Mouse (Mus musculus) limb, embryonic 10.5 days (tissue): Measurements from ENCODE around the gene Tenm1. TPM values are rescaled to one million over a fixed set of nuclear protein-coding genes. Genes with fewer than 3 reads are reported as not detected.

Experiments used
- DNase-seq: peaks from one replicate; pipeline ENCODE4 v3.0.0-alpha.2; 2017; ENCODE audit warnings: low spot score
- H3K27ac ChIP-seq: fragments of 300-500 bp; sonication (generic); 2 replicates; pipeline ENCODE4 v1.5.1; 2016; ENCODE audit warnings: mild to moderate bottlenecking
- H3K27me3 ChIP-seq: fragments of 300-500 bp; sonication (generic); 2 replicates; pipeline ENCODE4 v1.6.1; 2016; ENCODE audit warnings: low read depth, mild to moderate bottlenecking; ENCODE audit not compliant: poor library complexity, severe bottlenecking
- H3K36me3 ChIP-seq: fragments of 300-500 bp; sonication (generic); 2 replicates; pipeline ENCODE4 v1.6.1; 2016; ENCODE audit warnings: mild to moderate bottlenecking, moderate library complexity
- H3K4me1 ChIP-seq: fragments of 300-500 bp; sonication (generic); 2 replicates; pipeline ENCODE4 v1.6.1; 2016
- H3K4me3 ChIP-seq: fragments of 300-500 bp; sonication (generic); 2 replicates; pipeline ENCODE4 v1.5.1; 2016; ENCODE audit warnings: mild to moderate bottlenecking, moderate library complexity
- H3K9me3 ChIP-seq: fragments of 300-500 bp; sonication (generic); replicated peaks from 2 replicates; pipeline ENCODE4 v1.6.1; 2016; ENCODE audit warnings: mild to moderate bottlenecking
- WGBS: fragments of 180-500 bp; shearing (Covaris S2); methylation state at CpG from one replicate; pipeline ENCODE4 v1.1.7; 2016; 5-methylcytosine and 5-hydroxymethylcytosine counted together
- polyA plus RNA-seq: library from polyadenylated mRNA; unstranded; fragments of >200 nt; fragmentation: Nextera tagmentation; extraction: Ambion mirVana; gene quantifications from 2 replicates; pipeline ENCODE4 v1.2.1, GENCODE M21; 2016

The Tenm1 gene
- 0.15 and 0.21 TPM in 2 replicates for polyA plus RNA-seq

DNA sequence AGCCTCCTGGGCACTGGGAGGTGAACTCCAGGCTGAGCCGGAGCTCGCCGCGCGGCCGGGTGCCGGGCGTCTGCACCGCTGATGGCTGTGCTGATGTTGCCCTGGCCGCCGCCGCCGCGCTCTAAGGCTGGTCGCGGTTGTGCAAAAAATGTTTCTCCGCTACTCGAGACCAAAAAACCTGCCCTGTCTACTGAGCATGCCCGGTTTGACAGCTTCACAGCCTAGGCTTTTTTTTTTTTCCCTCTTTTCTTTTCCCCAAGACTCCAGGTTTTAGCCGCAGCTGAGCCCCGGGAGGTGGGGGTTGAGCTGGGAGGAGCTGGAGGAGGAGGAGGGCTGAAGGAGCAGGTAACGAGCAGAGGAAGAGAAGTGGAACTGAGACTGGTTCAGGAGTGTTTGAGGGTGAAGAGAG is at the start of gene Tenm1:
Gene Tenm1 (minus strand): TSS at position 272 of the 409 bp plus-strand sequence.
- Histone ChIP-seq H3K4me3 (peak within 1 kb of the TSS; percentile 43), H3K9me3 (no peaks in the 10 kb centered on the region), H3K4me1 (no peaks in the 10 kb centered on the region), H3K27ac (no peak within 1 kb of the TSS), H3K27me3 (peaks cover 41% of the 10 kb centered on the region), H3K36me3 (no peaks in the 10 kb centered on the region)
- peak; percentile 39 for DNase-seq
- WGBS: 16% methylated on average over 22 of the region's 22 CpGs

DNA sequence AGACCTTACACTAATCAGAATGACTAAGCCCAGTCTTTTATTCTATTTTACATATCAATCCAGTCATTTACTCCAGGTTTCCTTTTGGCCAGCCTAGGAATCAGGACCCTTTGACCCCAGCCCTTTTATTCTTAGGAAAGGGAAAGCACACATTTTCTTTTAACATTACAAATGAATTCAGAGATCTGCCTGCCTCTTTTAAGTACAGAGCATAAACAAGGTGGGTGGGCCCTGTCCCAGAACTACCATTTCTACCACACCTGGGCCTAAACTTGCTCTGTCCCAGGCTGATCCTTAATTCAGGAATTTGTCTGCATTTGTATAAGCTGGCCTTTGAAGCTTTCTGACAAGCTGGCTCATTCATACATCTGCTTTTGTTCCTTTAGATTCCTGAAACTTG is 38.4 kb upstream of the Tenm1 start:
- Histone ChIP-seq H3K4me1 (no peaks in the 10 kb centered on the region), H3K36me3 (no peaks in the 10 kb centered on the region), H3K4me3 (no peak overlapping the region), H3K9me3 (no peaks in the 10 kb centered on the region), H3K27me3 (no peaks in the 10 kb centered on the region), H3K27ac (no peak overlapping the region)
- no peak for DNase-seq

DNA sequence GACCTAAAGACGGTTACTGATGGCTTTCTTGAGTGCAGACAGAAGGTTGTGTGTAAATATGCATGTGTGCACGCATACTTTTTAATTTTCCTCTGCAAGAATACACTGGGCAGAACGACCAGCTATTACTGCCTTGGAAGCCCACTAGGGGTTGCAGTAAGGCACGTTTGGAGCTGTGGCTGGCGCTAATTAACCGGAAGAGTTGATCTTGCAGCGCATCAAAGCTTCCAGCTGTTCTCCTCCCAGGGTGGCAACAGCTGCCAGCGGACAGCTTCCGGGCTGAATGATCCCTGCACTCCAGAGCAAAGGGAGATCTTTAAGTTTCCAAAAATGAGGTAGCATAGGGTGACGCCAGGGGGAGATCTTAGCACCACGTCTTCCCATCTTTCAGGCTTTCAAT is 1.7 kb upstream of the Tenm1 start:
- DNase-seq: peak; percentile 36
- Histone ChIP-seq H3K36me3 (no peaks in the 10 kb centered on the region), H3K9me3 (no peaks in the 10 kb centered on the region), H3K4me1 (no peaks in the 10 kb centered on the region), H3K27me3 (peaks cover 41% of the 10 kb centered on the region), H3K27ac (no peak overlapping the region), H3K4me3 (peak overlapping the region; percentile 43)
- 9% methylated on average over 11 of the region's 11 CpGs for whole genome bisulfite sequencing

DNA sequence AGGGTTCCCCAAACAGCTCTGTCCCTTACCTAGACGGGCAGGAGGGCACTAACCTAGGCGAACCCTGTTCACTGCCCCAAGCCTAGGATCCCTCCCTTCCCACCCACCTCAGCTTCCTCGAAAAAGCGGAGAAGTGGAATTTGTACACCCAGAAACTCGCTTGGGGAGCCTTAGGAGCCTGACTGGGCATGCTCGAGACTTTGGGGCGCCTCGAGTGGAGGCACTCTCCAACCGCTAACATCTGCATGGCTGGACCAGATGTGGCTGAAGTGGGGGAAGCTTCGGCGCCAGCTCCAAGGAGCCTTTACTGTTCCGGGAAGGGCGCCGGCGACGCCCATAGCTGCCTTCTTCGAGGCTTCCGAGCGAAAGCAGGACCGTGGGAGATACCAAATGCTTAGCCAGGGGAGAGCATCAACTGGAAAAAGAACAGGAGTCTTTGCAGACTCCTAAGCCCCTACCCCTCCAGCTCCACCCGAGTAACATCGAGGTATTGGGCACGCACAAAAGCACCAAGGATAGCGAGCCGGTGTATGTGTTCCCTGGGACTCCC is 1.1 kb upstream of the Tenm1 start:
- 16% methylated on average over 25 of the region's 25 CpGs for WGBS
- Histone ChIP-seq H3K9me3 (no peaks in the 10 kb centered on the region), H3K36me3 (no peaks in the 10 kb centered on the region), H3K27ac (no peak overlapping the region), H3K27me3 (peaks cover 41% of the 10 kb centered on the region), H3K4me3 (peak overlapping the region; percentile 43), H3K4me1 (no peaks in the 10 kb centered on the region)
- peak; percentile 42 for DNase-seq

DNA sequence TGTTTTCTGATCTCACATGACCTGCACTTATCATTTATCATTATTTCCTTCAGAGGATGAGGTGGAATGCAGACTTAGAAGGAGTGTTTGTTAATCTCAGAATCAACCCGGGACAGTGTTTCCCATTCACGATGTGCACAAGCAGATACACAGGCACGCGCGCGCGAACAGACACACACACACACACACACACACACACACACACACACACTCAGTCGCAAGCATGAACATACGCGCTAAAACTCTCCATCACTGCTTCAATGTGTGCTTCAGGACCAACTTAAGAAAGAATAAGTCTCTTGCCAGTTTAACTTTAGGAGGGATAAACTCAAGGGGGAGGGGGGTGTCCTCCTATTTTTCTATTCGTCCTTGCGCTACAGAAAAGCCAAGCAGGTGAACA is 411 bp upstream of the Tenm1 start:
- H3K27ac ChIP-seq: no peak overlapping the region
- DNase-seq: peak; percentile 28
- H3K27me3 ChIP-seq: peaks cover 41% of the 10 kb centered on the region
- H3K36me3 ChIP-seq: no peaks in the 10 kb centered on the region
- WGBS: 8% methylated on average over 12 of the region's 12 CpGs
- no peaks in the 10 kb centered on the region for H3K4me1 ChIP-seq
- H3K9me3 ChIP-seq: no peaks in the 10 kb centered on the region
- H3K4me3 ChIP-seq: peak overlapping the region; percentile 43

DNA sequence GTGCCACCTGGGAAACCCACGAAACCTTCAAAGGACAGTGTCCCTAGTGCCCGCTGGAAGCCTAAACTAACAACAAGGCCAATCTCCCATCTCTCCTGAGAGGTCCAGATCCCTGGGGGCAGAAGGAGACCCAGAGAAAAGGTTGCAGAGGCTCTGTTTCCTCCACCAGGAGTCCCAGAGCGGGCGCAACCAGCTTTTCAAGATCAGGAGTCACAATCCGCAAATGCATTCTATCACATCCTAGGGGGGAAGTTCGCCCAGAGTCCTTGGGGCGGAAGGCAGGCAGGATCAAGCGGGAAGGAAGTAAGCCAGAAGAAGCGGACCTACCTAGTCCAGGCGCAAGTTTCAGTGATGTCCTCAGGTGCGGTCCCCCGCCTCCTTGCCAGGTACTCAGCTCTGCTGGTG is 963 bp downstream of the Tenm1 start:
- H3K9me3 ChIP-seq: no peaks in the 10 kb centered on the region
- H3K4me3 ChIP-seq: peak overlapping the region; percentile 43
- H3K4me1 ChIP-seq: no peaks in the 10 kb centered on the region
- WGBS: 8% methylated on average over 12 of the region's 12 CpGs
- peaks cover 41% of the 10 kb centered on the region for H3K27me3 ChIP-seq
- no peak overlapping the region for H3K27ac ChIP-seq
- no peaks in the 10 kb centered on the region for H3K36me3 ChIP-seq
- peak; percentile 32 for DNase-seq

DNA sequence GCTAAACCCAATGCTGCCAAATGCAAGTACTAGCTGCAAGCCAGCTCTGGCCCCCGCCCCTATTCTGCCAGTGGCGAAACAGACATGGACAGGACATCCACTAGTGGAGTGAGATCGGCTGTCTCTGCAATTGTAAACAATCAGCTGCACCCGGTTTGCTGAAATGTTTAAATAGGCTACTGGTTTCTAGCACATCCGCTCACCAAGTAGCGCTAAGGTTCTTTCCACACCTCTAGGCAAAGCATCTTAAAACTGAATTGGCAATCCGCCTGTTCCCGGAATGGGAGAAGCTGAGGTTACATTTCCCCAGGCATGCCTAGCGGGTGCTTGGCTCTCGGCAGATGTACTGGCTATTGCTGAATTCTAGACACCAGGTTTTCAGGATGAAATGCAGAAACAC is 1.8 kb downstream of the Tenm1 start:
- 19% methylated on average over 10 of the region's 10 CpGs for WGBS
- Histone ChIP-seq H3K4me3 (no peak overlapping the region), H3K4me1 (no peaks in the 10 kb centered on the region), H3K36me3 (no peaks in the 10 kb centered on the region), H3K27ac (no peak overlapping the region), H3K9me3 (no peaks in the 10 kb centered on the region), H3K27me3 (peaks cover 41% of the 10 kb centered on the region)
- peak; percentile 25 for DNase-seq

DNA sequence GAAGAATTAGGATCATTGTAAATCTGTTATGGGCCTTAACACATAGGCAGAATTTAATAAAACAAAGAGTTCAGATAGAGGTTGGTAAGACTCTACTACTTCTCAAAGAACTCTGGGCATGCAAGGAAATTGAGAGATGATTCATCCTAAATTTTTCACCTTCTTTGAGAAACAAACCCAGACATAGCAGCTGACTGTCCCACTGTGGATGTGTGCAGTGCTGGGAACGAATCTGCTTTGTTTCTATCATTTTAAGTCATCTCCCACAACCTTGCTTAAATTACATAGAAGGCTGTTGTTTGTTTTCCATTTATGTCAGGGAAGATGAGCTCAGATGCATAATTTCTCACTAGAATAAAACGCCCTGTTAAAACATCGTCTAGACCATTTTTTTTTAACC is 31.0 kb downstream of the Tenm1 start:
- WGBS: 87% methylated on average over 3 of the region's 3 CpGs
- no peaks in the 10 kb centered on the region for H3K9me3 ChIP-seq
- no peaks in the 10 kb centered on the region for H3K27me3 ChIP-seq
- H3K27ac ChIP-seq: no peak overlapping the region
- no peaks in the 10 kb centered on the region for H3K36me3 ChIP-seq
- no peaks in the 10 kb centered on the region for H3K4me1 ChIP-seq
- no peak for DNase-seq
- no peak overlapping the region for H3K4me3 ChIP-seq

DNA sequence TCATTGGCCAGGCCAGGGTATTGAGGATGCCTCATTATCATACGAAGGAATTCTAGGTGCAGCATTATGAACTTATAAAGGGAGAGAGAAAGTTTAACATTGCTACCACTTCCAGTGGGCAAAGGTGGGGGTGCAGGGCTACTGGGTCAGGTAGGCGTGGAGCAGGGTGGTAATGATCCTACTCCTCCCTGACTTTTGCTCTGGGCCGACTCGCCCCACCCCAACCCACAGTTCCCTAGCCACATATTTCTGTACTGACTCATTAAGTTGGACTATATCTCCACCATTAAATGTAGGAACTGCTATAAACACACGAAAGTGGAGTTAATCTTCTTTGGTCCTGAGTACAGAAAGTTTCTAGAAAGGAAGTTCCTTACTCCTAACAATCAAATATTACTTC is 40.8 kb downstream of the Tenm1 start:
- H3K4me3 ChIP-seq: no peak overlapping the region
- no peak for DNase-seq
- no peak overlapping the region for H3K27ac ChIP-seq
- H3K27me3 ChIP-seq: no peaks in the 10 kb centered on the region
- no peaks in the 10 kb centered on the region for H3K9me3 ChIP-seq
- 86% methylated on average over 5 of the region's 5 CpGs for WGBS
- no peaks in the 10 kb centered on the region for H3K4me1 ChIP-seq
- H3K36me3 ChIP-seq: no peaks in the 10 kb centered on the region

DNA sequence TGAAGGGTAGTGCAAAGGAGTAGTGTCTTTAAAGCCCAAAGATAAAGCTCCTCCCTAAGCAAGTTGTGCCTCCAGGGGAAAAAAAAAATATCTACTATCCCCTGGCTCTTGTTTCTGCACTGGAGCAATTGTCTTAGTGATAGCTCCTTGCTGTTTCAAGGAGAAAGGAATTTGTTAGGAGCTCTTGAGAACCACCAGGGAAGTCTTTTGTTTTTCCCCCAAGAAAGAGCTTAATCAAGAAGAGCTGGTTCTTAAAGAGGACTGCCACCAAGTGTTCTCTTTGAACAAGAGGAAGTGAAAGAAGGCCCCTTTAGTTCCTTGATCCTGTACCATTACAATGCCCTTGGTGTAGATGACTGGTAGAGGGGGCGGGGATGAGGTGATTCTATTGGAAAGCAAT is 56.4 kb downstream of the Tenm1 start:
- Histone ChIP-seq H3K36me3 (no peaks in the 10 kb centered on the region), H3K4me1 (no peaks in the 10 kb centered on the region), H3K9me3 (no peaks in the 10 kb centered on the region), H3K27ac (no peak overlapping the region), H3K4me3 (no peak overlapping the region), H3K27me3 (no peaks in the 10 kb centered on the region)
- whole genome bisulfite sequencing: 86% methylated on average over 1 of the region's 1 CpGs
- no peak for DNase-seq

DNA sequence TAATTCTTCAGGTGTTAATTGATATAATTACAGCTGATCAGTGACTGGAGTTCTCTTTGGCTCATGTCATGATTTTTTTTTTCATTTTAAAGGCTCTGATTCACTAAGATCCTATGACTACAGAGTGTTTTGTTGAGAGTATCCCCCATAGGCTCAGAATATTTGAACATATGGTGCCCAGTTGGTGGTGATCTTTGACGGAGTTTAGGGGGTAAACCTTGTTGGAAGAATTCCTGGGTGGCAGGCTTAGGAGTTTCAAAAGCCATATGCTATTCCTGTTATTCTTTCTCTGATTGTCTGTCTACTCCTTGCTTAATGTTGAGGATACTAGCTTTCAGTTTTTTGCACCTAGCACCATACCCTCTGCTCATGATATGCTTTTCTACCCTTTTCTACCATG is 109.6 kb downstream of the Tenm1 start:
- H3K27ac ChIP-seq: no peak overlapping the region
- no peaks in the 10 kb centered on the region for H3K36me3 ChIP-seq
- H3K9me3 ChIP-seq: no peaks in the 10 kb centered on the region
- no peaks in the 10 kb centered on the region for H3K4me1 ChIP-seq
- no peaks in the 10 kb centered on the region for H3K27me3 ChIP-seq
- DNase-seq: no peak
- H3K4me3 ChIP-seq: no peak overlapping the region
- 96% methylated on average over 1 of the region's 1 CpGs for WGBS

DNA sequence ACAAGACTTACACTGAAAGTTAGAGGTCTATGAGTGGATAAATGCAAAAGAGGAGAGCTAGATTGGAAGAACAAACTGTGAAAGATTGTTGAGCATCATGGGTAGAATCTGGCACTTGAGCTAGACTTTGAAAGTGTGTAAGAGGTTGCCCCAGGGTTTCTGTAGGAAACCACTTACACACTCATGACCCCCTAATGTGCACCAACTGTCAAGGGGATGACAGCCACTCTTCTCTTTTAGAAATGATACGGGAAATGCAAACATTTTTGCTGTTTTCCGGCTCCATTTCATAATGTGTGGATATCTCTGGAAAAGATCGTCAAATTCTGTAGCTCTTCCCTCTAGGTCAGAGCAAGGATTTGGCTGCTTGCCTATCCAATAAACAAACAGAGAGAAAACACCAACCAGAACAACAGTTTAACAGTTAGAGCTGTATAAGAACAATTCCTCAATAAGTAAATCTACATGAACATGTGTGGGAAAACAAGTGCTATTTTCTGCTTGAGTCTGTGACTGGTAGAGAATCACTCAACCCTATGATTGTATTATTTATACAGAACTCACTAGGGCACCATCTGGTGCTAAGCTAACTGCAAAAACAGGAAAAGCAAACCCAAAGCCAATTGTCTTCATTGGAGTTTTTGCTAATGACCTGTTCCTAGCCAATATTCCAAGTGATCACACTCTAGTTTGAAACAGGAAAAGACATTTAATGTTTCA is 111.0 kb downstream of the Tenm1 start:
- Histone ChIP-seq H3K27ac (no peak overlapping the region), H3K4me1 (no peaks in the 10 kb centered on the region), H3K9me3 (no peaks in the 10 kb centered on the region), H3K27me3 (no peaks in the 10 kb centered on the region), H3K36me3 (no peaks in the 10 kb centered on the region), H3K4me3 (no peak overlapping the region)
- no peak for DNase-seq
- WGBS: 96% methylated on average over 3 of the region's 3 CpGs

DNA sequence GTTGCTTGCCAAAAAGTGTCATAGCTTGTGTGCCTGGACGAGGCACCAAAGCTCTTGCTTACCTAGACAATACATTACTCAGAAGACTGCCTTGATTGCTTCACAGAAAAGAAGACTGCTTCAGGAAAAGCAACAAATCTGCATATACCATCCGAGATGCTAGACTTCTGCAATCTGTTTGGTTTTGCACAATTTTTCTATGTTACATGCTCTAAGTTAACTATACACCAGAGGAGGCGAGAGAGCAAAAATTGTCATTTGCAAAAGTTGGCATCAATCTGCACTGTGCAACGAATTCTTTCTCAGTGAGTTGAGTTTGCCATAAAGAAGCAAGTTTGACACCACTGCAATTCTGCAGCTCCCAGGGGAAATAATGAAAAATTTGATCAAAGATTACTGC is 193.1 kb downstream of the Tenm1 start:
- H3K27ac ChIP-seq: no peak overlapping the region
- no peaks in the 10 kb centered on the region for H3K4me1 ChIP-seq
- 79% methylated on average over 4 of the region's 4 CpGs for WGBS
- no peak for DNase-seq
- H3K4me3 ChIP-seq: no peak overlapping the region
- no peaks in the 10 kb centered on the region for H3K9me3 ChIP-seq
- H3K27me3 ChIP-seq: no peaks in the 10 kb centered on the region
- no peaks in the 10 kb centered on the region for H3K36me3 ChIP-seq

DNA sequence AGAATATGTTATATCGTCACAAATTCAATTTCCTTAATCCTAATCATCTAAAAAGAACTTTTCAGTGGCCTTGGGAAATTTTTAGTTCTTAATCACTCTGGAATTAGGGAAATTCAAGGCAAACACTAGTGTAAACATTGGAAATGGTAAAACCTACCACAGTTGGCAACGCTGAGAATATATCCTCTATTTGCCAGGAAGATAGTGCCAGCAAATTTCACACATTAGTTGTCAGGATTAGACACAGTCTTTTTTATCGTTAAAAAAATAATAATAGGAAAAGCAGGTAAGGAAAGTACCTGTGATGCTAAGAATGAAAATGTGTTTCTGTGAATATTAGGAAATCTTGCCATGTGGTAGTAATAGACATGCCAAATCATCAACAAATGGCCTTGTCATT is 223.9 kb downstream of the Tenm1 start:
- WGBS: 89% methylated on average over 3 of the region's 3 CpGs
- Histone ChIP-seq H3K27me3 (no peaks in the 10 kb centered on the region), H3K36me3 (no peaks in the 10 kb centered on the region), H3K9me3 (no peaks in the 10 kb centered on the region), H3K27ac (no peak overlapping the region), H3K4me1 (no peaks in the 10 kb centered on the region), H3K4me3 (no peak overlapping the region)
- DNase-seq: no peak
